Mouse (Mus musculus): Measurements from ENCODE around the gene Pard6b.

Gene Pard6b

GRCm38 (mm10) chr2:168128211-168128859 is 47.5 kb downstream of the Pard6b start:
- DNase-seq (ENCODE audit: low spot score in 2 of 2), result peak; percentile 88 to 91

- no peak for DNase-seq (ENCODE audit: low spot score in 2 of 2)
These were observed 49.2 kb downstream of the Pard6b start for GRCm38 (mm10) chr2:168130046-168130445.

GRCm38 (mm10) chr2:168137161-168137560 is 56.4 kb downstream of the Pard6b start:
- DNase-seq (ENCODE audit: low spot score in 2 of 2), result no peak

- DNase-seq (ENCODE audit: low spot score in 2 of 2), result no peak
These were observed 63.0 kb downstream of the Pard6b start for GRCm38 (mm10) chr2:168143794-168144193.

- DNase-seq (ENCODE audit: low spot score in 2 of 2), result no peak
These were observed 64.6 kb downstream of the Pard6b start for GRCm38 (mm10) chr2:168145437-168145836.

- no peak for DNase-seq (ENCODE audit: low spot score in 2 of 2)
These were observed 67.1 kb downstream of the Pard6b start for GRCm38 (mm10) chr2:168147722-168148432.

- DNase-seq (ENCODE audit: low spot score in 2 of 2), result no peak
These were observed 68.4 kb downstream of the Pard6b start for GRCm38 (mm10) chr2:168149241-168149640.
